10 mouse cellular contexts compared by ENCODE assay signal in the genomic region with DNA sequence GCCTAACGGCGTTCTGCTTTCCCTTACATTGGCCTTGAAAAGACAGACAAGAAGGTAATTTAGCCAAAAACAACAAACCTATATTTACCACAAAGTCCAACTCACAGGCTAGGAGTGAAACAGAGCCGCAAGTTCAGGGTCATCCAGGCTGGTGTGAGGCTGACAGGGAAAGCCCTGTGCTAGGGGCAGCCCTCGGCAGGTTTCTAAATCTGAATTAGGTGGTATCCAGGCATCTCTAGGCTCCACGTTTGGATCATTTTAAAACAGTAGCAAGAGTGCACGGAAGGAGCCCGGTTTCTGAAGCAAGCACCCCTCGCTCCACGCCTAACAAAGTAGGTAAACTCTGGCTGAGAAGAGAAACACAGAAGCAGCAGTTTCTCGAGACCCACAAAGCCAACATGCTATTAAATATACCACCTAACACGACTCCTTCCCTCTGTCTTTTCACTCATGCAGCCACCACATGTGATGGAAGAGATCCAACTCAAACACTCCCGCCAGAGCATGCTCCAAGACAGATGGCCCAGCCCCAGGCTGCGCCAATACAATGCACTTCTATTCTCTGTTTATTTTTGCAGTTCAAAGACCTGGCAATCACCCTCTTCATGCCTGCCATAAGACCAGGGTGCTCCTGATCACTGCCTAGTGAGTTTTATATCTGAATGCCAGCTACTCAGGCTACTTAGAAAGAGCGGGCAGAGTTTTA.
DNase-seq lines count a peak whose midpoint lies in the region; ATAC-seq and TF ChIP-seq lines count a peak whose summit lies in the region.
"Had no signal": no experiment of that assay in that cellular context is flagged by ENCODE, and none has a peak within 500 bp of the region (broad histone marks: within the 10 kb centered on the region; RNA-seq: fewer than 3 reads in every experiment).

No protein-coding gene starts in this region.

- ATAC-seq in hindbrain, embryonic 13.5 days (ENCODE audit: low FRiP score) = no peak
- no peak for ATAC-seq in intestine, embryonic 16.5 days

- TF ChIP-seq CTCF in brain, embryonic 14.5 days (IDR thresholded peaks at IDR 0.05; ENCODE audit: borderline replicate concordance, extremely low read depth, insufficient read depth, insufficient read length) = no peak
- no peak for TF ChIP-seq CTCF in embryonic fibroblast, embryonic 13.5 days (IDR thresholded peaks at IDR 0.05; ENCODE audit: borderline replicate concordance, insufficient read depth, low read length)

- DNase-seq in hindbrain, embryonic 10.5 days (ENCODE audit: low spot score) = peak; percentile 10
- DNase-seq in brain, embryonic 14.5 days (ENCODE audit: low read depth) = peak; percentile 90
- peak; percentile 23 for DNase-seq in lung, postnatal 10 days
- DNase-seq in natural killer cell, adult 2 months (ENCODE audit: low spot score in 2 of 2) = no peak
- DNase-seq in thymus, adult 18-20 months = no peak
- DNase-seq: cerebellum, adult 9-11 months had no signal

- H3K9me3 ChIP-seq in hindbrain, embryonic 10.5 days = no peaks in the 10 kb centered on the region
- H3K9me3 ChIP-seq in hindbrain, embryonic 13.5 days = no peaks in the 10 kb centered on the region
- H3K9me3 ChIP-seq in intestine, embryonic 16.5 days (ENCODE audit: control insufficient read depth, low read length) = no peaks in the 10 kb centered on the region

- no peaks in the 10 kb centered on the region for H3K27me3 ChIP-seq in hindbrain, embryonic 10.5 days (ENCODE audit: insufficient read depth, poor library complexity, severe bottlenecking)
- H3K27me3 ChIP-seq in hindbrain, embryonic 13.5 days = no peaks in the 10 kb centered on the region
- no peaks in the 10 kb centered on the region for H3K27me3 ChIP-seq in intestine, embryonic 16.5 days (replicated peaks; ENCODE audit: control insufficient read depth, insufficient read depth, low read length)

- H3K27ac ChIP-seq in hindbrain, embryonic 10.5 days = no peak overlapping the region
- H3K27ac ChIP-seq in hindbrain, embryonic 13.5 days = no peak overlapping the region
- peak overlapping the region; percentile 49; the same call in 1 of the 2 replicates for H3K27ac ChIP-seq in embryonic fibroblast, embryonic 13.5 days (ENCODE audit: insufficient read depth, low read length)
- no peak overlapping the region for H3K27ac ChIP-seq in intestine, embryonic 16.5 days (ENCODE audit: low read length)

- no peak for TF ChIP-seq POLR2A in brain, embryonic 14.5 days (IDR thresholded peaks at IDR 0.05; ENCODE audit: borderline replicate concordance, extremely low read depth, insufficient read depth, insufficient read length, poor library complexity, severe bottlenecking)
- no peak for TF ChIP-seq POLR2A in embryonic fibroblast, embryonic 13.5 days (IDR thresholded peaks at IDR 0.05; ENCODE audit: low read depth, low read length)

- H3K4me2 ChIP-seq in hindbrain, embryonic 13.5 days = no peak overlapping the region
- no peak overlapping the region for H3K4me2 ChIP-seq in intestine, embryonic 16.5 days (ENCODE audit: low read depth, low read length)

- 75% methylated on average over 14 of the region's 14 CpGs for WGBS in hindbrain, embryonic 10.5 days
- WGBS in hindbrain, embryonic 13.5 days = 69% methylated on average over 14 of the region's 14 CpGs
- WGBS in intestine, embryonic 16.5 days = 64% methylated on average over 14 of the region's 14 CpGs

- H3K36me3 ChIP-seq in hindbrain, embryonic 10.5 days = no peaks in the 10 kb centered on the region
- no peaks in the 10 kb centered on the region for H3K36me3 ChIP-seq in hindbrain, embryonic 13.5 days
- no peaks in the 10 kb centered on the region for H3K36me3 ChIP-seq in intestine, embryonic 16.5 days (ENCODE audit: control insufficient read depth, insufficient read depth, low read length)

- H3K9ac ChIP-seq in hindbrain, embryonic 13.5 days = no peak overlapping the region
- no peak overlapping the region for H3K9ac ChIP-seq in intestine, embryonic 16.5 days (ENCODE audit: low read depth, low read length)

- no peaks in the 10 kb centered on the region for H3K4me1 ChIP-seq in hindbrain, embryonic 10.5 days (replicated peaks)
- 0 out of 2 replicates have a peak, but pooled peaks cover 6% of the 10 kb centered on the region for H3K4me1 ChIP-seq in hindbrain, embryonic 13.5 days (replicated peaks)
- peaks cover 3% of the 10 kb centered on the region; the same call in 1 of the 2 replicates for H3K4me1 ChIP-seq in embryonic fibroblast, embryonic 13.5 days (ENCODE audit: control insufficient read depth, insufficient read depth, low read length)
- no peaks in the 10 kb centered on the region for H3K4me1 ChIP-seq in intestine, embryonic 16.5 days (ENCODE audit: control insufficient read depth, insufficient read depth, low read length)

- H3K4me3 ChIP-seq in hindbrain, embryonic 10.5 days = no peak overlapping the region
- no peak overlapping the region for H3K4me3 ChIP-seq in hindbrain, embryonic 13.5 days
- H3K4me3 ChIP-seq in embryonic fibroblast, embryonic 13.5 days (ENCODE audit: insufficient read depth, low read length) = no peak overlapping the region
- H3K4me3 ChIP-seq in intestine, embryonic 16.5 days (ENCODE audit: low read length) = no peak overlapping the region
- H3K4me3 ChIP-seq: myocyte had no signal

Comparison
In these comparisons a context has a peak if more than half of its experiments do, and no peak if none do; other contexts are left out.
1. DNase-seq: peak in hindbrain, embryonic 10.5 days (single experiment), brain, embryonic 14.5 days (single experiment) and lung, postnatal 10 days (single experiment); none in natural killer cell, adult 2 months (0 of 2) and thymus, adult 18-20 months (0 of 2).